Mouse (Mus musculus): ENCODE results near the gene Scai.

DNA sequence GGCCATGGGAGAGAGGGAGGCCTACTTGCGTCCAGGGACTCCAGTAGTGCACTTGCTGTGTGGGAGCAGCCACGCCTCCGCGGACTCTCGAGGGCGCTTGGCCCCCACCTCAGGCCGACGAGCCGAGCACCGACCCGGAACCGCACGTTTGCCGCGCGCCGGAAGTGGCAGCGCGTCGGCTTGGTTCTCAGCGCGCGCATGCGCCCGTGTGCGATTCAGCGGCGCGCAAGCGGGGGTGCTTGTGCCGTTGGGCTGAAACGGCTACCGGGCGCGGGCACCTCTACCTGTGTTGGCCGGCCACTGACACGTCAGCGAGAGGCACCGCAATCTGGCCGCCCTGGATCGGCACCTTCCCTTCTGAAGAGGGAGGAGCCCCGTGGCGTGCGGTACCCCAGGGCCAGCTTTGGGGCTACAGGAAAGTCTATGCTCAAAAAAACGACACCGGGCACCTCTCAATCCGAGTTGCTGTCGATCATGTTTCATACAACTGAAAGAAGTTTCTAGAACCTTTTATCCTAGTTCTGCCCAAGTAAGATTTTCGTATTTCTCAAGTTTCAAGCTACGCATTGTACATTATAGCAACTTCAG is 125.0 kb downstream of the Scai start, which contains the start of gene Golga1:
- TF ChIP-seq CTCF (conservative IDR thresholded peaks at IDR 0.05; ENCODE audit: insufficient read depth, insufficient read length, low read depth, low read length) (no peak), POLR2A (IDR thresholded peaks at IDR 0.05; ENCODE audit: low read depth, low read length) (peak; percentile 88)

All from kidney, adult 2 months (tissue).